Mouse (Mus musculus): ENCODE measurements around the gene Pcgf5.
A peak's percentile ranks its signal among the peaks of the same experiment; 100 is the strongest.

The Pcgf5 gene

GRCm38 (mm10) chr19:36348161-36348800, at the start of gene Pcgf5:
TSS of gene Pcgf5 (plus strand) at chr19:36348309.
- peak; percentile 61 to 66 for DNase-seq (ENCODE audit: low spot score in 2 of 2)

DNA sequence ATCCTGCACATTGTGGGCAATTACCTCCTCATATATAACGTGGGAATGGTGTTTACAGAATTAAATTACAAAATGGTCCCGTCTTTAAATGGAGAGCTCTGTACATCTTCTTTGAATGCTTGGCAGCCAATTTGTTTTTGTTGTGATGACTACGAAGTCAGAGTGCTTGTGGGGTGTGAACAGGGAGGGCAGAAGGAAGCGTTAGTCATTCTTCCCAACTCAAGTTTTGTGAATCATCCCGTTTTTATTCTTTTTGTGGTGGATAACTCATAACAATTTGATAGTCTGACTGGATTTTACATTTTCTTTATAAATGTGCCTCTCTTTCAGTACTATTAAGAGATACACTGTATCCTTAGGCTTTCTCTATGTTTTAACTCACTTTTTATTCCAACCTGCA, 42.6 kb upstream of the Pcgf5 start:
- no peak for DNase-seq (ENCODE audit: low spot score in 2 of 2)

DNA sequence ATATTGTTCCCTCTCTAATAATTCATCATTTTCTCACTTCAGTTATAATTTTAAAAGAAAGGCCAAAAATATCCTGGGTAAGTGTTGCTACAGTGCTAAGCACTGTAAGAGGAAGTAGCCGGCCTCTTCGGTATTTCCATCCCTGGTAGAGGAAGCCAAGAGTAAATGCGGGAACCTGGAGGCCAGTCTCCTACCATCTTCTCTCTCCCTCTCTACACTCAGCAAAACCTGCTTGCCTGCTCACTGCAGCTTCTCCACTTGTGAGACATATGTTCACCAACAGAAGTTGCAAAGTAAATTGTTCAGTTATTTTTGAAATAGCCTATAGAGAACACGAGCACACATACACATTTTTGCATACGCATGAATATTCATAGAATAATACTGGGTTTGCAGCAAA, 34.1 kb upstream of the Pcgf5 start:
- no peak for DNase-seq (ENCODE audit: low spot score in 2 of 2)

GRCm38 (mm10) chr19:36319735-36320134, 28.4 kb upstream of the Pcgf5 start:
- DNase-seq (ENCODE audit: low spot score in 2 of 2) = no peak

DNA sequence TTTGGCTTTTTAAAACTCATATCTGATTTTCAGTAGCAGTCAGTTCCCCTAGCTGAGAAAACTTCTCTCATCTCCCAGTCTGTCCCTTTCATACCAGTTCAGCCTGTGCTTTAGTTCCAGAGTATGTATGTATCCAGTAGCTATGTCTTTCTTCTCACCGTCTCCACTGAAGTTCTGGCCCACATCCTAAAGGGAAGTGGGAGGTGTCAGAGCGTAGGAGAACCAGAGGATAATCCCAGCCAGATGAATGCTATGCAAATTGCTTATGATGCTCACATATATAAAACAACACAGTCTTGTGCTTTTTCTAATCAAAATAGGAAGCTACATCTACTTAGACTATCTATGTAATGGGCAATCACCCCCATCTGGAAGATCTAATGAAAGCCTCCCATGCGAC, 27.0 kb upstream of the Pcgf5 start:
- no peak for DNase-seq (ENCODE audit: low spot score in 2 of 2)

DNA sequence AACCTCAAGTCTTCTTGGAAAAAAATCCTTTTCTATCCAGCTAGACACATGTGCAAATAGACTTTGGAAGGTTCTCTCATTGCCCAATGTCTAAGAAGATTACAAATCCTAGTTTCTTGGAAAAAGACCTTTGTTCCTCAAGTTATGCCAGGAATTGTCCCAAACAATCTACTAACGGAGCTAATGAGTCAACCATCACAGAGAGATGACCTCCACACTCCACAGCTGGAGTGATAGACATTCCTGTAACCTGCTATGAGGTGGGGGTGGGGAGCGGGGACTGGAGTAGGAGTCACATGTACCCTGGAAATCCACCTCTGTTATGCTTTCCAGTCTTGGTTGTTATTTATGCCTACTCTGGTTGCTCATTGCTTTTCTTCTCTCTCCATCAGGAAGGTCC, 24.8 kb upstream of the Pcgf5 start:
- DNase-seq (ENCODE audit: low spot score in 2 of 2) = no peak

- DNase-seq (ENCODE audit: low spot score in 2 of 2) = no peak
Measured at GRCm38 (mm10) chr19:36328678-36329077, 19.4 kb upstream of the Pcgf5 start.

DNA sequence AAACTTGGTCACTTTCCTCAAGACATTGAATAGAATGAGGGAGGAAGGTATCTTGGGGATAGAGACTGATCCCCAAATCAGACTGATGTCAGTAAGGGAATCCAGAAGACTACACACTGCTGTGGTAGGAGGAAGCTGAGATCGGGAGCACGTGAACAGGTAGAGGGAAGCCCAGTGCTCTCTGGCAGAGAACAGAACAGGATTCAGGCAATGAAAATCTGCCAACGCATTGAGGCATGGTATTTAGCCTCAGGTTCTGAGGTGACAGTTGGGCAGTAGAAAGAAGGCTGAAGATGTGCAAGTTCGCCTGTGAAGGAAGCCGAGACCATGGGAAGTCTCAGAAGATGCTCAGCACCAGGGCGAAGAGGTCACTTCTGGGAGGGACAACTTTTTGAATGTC, 733 bp upstream of the Pcgf5 start:
- peak in 1 of 2 experiments; percentile 11 for DNase-seq (ENCODE audit: low spot score in 2 of 2)

- DNase-seq (ENCODE audit: low spot score in 2 of 2) = peak in 1 of 2 experiments; percentile 14
Measured at GRCm38 (mm10) chr19:36347831-36348160, 313 bp upstream of the Pcgf5 start.

DNA sequence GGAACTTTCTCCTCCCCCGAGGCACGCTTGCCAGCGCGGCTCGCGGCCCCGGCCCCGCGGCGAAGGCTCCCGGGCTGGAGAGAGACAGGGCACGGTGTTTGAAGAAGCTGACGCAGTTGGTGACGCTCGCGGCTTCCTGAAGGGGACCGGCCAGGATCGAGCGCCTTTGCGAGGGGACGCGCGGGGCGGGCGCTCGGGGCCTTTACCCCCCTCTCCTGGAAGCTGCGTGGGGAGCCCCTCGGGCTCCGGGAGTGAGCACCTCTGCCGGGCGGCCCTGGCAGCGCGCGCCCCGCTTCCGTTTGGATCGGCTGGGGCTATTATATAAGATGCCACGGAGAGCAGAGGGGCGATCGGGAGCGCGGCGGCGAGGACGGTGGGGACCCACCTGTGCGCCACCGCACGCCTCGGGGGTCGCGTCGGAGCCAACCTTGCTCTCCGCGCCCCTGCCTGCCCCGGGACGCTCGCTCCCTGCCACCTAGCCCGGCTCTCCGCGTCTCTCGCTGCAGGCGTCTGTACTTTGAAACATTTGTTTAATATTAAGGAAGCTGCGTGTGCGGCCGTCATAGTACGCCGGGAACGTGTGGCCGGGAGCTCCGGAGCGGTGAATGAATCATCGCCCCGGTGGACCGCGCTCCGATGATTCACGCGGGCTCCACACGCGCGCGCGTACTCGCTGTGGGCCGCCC, 835 bp downstream of the Pcgf5 start:
- DNase-seq (ENCODE audit: low spot score in 2 of 2) = peak; percentile 53 to 67

- no peak for DNase-seq (ENCODE audit: low spot score in 2 of 2)
Measured at GRCm38 (mm10) chr19:36349487-36349955, 1.4 kb downstream of the Pcgf5 start.

DNA sequence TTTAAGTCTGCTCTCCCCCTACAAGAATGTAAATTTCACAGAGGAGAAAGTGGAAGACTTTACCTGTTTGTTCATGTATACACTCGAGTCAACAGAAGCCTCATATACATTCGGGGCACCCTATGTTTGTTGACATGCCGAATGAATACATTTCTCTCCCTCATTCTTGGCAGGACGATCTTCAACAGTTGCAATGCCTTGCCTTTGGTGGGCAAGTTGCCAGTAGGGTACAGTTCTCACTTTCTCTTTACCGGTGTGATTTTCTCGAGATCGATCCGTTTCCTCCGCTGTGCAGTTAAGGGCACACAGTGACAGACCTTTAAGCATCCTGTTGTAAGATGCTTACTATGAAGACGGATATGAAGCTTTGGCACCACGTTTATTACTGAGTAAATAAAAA, 2.1 kb downstream of the Pcgf5 start:
- DNase-seq (ENCODE audit: low spot score in 2 of 2) = no peak

DNA sequence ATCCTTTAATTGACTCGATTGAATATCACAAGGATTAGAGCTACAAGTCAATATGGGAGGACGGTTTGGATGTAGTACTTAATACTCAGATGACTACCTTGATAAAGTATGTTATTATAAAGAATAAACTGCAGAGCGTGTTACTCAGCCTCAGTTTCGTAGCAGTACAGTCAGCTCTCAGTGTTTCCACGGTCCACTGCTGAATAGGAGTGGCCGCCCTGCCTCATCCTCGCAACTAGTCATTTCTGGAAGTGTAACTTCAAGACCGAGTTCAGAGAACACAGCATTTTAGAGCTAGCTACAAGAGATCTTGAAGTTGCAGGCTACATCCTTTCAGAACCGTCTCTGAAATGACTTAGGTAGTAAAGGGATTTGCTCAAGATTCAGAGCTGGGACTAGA, 2.8 kb downstream of the Pcgf5 start:
- no peak for DNase-seq (ENCODE audit: low spot score in 2 of 2)

- no peak for DNase-seq (ENCODE audit: low spot score in 2 of 2)
Measured at GRCm38 (mm10) chr19:36362541-36362940, 14.4 kb downstream of the Pcgf5 start.

- DNase-seq (ENCODE audit: low spot score in 2 of 2) = no peak
Measured at GRCm38 (mm10) chr19:36364757-36365156, 16.6 kb downstream of the Pcgf5 start.

DNA sequence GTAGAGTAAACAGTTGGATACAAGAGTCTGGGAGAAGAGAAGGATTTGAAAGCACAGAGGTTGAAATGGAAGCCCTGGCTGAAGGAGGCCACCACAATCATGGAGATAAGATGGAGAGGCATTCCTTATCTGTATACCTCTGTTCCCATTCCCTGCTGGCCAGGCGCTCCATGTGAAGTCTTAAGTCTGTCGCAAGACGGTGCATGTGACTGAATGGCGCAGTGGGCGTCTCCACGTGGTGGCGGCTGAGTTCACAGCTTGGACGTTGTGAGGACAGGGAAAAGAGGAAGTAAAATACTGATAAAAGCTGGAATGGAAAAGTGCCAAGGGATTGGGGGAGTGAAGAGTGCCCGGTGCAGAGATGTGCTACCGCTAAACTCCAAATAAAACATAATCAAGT, 23.4 kb downstream of the Pcgf5 start:
- no peak for DNase-seq (ENCODE audit: low spot score in 2 of 2)

GRCm38 (mm10) chr19:36373056-36373621, 25.0 kb downstream of the Pcgf5 start:
- no peak for DNase-seq (ENCODE audit: low spot score in 2 of 2)

DNA sequence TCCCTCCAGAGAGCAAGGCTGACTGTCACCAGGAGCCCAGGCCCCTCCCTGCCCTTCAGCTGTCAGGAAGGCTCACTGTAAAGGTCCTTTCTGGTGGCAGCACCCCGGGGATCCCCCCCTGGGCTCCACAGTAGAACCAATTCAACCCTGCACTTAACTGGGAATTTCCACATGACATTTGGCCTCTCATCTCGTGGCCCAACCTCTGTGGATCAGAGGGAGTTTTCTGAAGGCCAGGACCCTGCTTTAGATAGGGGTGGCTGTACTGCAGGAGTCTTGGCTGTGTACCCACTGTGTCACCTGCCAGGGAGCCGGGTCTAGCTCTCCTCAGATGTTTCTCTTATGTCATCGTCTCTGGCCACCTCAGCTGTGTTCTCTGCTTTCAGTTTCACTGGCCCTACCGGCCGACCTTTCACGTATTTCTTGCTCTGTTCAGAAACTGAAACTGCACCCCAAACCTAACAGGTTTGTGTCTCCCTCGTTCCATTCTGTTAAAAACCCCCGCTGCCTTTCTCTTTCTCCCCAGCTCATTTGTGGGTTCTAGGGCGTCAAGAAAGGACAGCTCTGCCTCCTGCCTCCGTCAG, 27.2 kb downstream of the Pcgf5 start:
- peak; percentile 10 to 27 for DNase-seq (ENCODE audit: low spot score in 2 of 2)

- no peak for DNase-seq (ENCODE audit: low spot score in 2 of 2)
Measured at GRCm38 (mm10) chr19:36377729-36378128, 29.6 kb downstream of the Pcgf5 start.

DNA sequence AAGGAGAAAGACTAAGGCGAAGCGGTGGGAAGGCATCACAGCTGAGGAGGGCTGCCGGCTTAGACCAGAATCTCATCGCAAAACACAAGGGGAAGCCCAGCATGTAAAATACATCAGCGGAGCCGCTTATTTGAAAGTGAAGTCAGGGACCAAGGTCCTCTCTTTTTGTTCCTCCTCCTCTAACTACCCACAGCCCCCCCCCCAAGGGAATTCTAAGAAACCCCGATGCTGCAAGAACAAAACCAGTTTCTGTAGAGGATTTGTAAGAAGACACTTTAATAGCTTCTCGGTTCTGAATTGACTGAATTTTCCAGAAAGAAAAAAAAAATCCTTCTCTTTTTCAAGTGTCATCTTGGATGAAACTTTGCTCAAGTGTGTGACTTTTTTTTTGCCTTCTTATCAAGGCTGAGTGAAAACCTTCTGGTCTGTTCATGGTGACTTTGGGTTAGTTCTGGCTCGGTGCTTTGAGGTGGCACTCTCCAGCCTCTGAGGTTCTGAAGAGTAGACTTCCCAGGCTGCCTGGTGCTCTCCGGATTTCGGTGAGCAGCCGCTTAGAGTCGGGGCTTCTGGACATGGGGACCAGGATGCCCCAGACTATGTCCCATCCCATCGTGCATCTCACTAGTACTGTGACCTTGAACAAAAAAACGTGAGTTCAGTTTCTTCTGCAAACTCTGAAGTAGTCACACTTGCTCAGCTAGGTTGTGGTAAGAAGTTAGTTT, 30.6 kb downstream of the Pcgf5 start:
- no peak for DNase-seq (ENCODE audit: low spot score in 2 of 2)

- no peak for DNase-seq (ENCODE audit: low spot score in 2 of 2)
Measured at GRCm38 (mm10) chr19:36382901-36383300, 34.8 kb downstream of the Pcgf5 start.

DNA sequence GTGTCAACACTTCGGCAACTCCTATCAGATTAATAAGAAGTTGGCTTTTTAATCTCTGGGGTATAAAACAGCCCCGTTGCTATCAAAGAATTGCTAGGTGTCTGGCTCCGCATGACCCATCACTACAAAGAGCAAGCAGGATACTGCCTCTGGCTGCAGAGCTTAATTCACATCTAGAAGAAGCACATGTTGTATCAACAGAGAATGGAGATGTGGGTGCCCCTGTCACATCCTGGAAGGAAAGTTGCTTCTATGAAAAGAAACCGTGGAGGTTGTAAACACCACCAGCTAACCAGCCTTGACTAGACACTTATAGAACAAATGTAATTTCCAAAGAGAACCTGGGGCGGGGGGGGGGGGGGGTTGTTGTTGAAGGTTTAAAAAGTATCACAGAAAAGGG, 35.9 kb downstream of the Pcgf5 start:
- DNase-seq (ENCODE audit: low spot score in 2 of 2) = no peak
